Mouse (Mus musculus) kidney, adult 2 months (tissue): ENCODE measurements around the gene Spata31d1b.
"Not testable (repeated sequence)": the region's sequence is repeated elsewhere in the genome, so short reads cannot be mapped to it uniquely, and the experiment has no call there.

Source experiments
- CTCF ChIP-seq: fragments of 200-500 bp; conservative IDR thresholded peaks from 2 replicates; pipeline ENCODE4 v1.5.1; 2011; ENCODE audit warnings: low read depth, mild to moderate bottlenecking, control low read depth, low read length, moderate library complexity, mixed read lengths; ENCODE audit not compliant: insufficient read depth, insufficient read length
- POLR2A ChIP-seq: fragments of 200-500 bp; IDR thresholded peaks from one replicate; pipeline ENCODE4 v1.6.1; 2011; ENCODE audit warnings: low read depth, low read length, control low read depth

DNA sequence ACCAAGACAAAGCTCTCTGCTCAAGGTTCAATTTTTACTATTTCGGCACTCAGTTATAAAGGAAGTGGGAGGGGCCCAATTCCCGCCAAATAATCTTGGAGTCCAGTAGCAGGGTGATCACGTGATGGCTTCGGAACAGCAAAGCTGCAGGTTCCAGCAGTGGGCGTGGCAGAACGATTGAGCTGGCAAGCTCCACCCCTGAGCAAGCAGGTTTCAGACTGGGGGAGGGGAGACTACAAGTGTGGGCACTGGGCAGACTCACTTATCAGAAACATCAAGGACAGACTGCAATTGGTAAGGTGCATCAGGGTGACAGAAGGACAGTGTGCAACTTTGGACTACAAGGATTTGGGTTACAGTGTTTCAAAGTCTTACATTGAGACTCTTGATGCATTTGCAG is 22.3 kb downstream of the Spata31d1b start:
- not testable (repeated sequence) for TF ChIP-seq CTCF, POLR2A
